Mouse (Mus musculus): Measurements from ENCODE around the gene Tmed6. TPM values are rescaled to one million over a fixed set of nuclear protein-coding genes. Genes with fewer than 3 reads are reported as not detected.
"Not testable (repeated sequence)": the region's sequence is repeated elsewhere in the genome, so short reads cannot be mapped to it uniquely, and the experiment has no call there.

The Tmed6 gene
- polyA plus RNA-seq, 1 experiment from 2014 or later = not detected

DNA sequence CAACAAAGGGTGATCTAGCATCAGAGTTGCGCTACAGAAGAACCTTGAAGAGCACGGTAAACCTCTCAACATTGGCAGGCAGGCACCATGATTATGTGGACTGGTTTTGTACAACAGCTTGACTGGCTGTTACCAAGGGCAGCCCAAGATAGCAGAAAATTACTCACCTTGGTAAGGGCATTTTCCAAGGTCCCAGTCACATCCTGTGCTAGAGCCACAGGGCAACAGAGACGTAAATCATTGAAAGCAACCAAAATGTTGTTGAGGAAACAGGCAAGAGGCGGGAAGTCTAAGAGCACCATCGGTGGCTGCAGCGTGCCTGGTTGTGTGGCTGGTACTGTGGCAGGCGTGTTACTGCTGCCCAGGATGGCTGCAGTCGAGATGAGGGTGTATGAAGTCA is 13.4 kb downstream of the Tmed6 start:
- no peaks in the 10 kb centered on the region for H3K9me3 ChIP-seq (replicated peaks)
- H3K4me1 ChIP-seq = peaks cover 35% of the 10 kb centered on the region
- H3K36me3 ChIP-seq = peaks cover 71% of the 10 kb centered on the region
- no peak for DNase-seq (ENCODE audit: low spot score)
- H3K27me3 ChIP-seq (ENCODE audit: low read depth, poor library complexity, severe bottlenecking) = no peaks in the 10 kb centered on the region
- 95% methylated on average over 8 of the region's 8 CpGs for WGBS
- H3K4me3 ChIP-seq = no peak overlapping the region
- H3K27ac ChIP-seq (replicated peaks) = no peak overlapping the region

- H3K4me1 ChIP-seq = peaks cover 26% of the 10 kb centered on the region
- WGBS = 92% methylated on average over 4 of the region's 4 CpGs
- H3K27me3 ChIP-seq (ENCODE audit: low read depth, poor library complexity, severe bottlenecking) = no peaks in the 10 kb centered on the region
- DNase-seq (ENCODE audit: low spot score) = no peak
- no peaks in the 10 kb centered on the region for H3K9me3 ChIP-seq (replicated peaks)
- H3K36me3 ChIP-seq = peaks cover 88% of the 10 kb centered on the region
- H3K27ac ChIP-seq (replicated peaks) = no peak overlapping the region
- peak overlapping the region; percentile 75; the same call in 1 of the 2 replicates for H3K4me3 ChIP-seq
Observed at GRCm38 (mm10) chr8:107049480-107049879, 16.0 kb downstream of the Tmed6 start.

DNA sequence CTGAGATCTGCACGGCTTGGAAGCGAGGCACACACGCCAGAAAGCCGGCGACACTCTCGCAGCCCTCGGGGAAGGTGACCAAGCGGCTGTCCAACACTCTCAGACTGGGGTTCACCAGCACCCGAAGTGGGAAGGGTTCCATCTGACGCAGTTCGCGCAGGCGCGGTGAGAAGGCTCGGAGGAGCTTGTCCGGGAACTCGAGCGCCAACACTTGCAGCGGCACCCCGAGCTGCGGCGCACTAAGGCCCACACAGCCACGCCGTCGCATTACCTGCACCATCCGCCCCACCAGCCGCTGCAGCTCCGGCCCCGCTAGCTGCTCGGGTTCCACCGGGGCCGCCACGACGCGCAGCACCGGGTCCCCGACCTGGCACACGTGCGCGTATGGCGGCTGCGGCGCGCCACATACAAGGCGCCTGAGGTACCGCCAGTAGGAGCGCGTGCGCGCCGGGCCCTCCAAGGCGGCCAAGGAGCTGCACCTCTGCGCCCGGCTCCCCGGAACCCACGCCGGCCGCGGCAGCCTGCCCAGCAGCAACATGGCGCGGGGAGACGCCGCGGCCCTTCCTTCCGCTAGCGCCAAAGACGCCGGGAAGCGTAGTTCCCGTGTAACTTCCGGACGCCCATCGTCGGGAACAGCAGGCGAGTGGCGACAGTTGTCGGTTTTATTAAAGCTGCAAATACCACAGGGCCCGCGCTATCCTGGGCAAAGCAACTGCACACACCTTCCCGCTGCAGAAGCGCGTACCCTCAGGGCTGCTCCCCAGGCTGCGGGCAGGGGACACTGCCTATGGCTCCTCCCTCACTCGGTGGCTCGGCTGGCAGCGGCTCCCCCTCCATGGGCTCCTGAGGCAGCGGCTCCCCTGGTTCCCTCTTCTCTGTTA is 17.1 kb downstream of the Tmed6 start, which contains the start of gene Pdf:
Gene Pdf, minus strand, starts transcription at position 554 of the 881 bp plus-strand sequence.
- Histone ChIP-seq H3K4me3 (peak within 1 kb of the TSS; percentile 75), H3K36me3 (peaks cover 88% of the 10 kb centered on the region)
- under 1% methylated on average over 87 of the region's 87 CpGs for WGBS

GRCm38 (mm10) chr8:107046976-107047375 is 18.5 kb downstream of the Tmed6 start:
- WGBS = 92% methylated on average over 5 of the region's 5 CpGs
- no peak overlapping the region for H3K27ac ChIP-seq (replicated peaks)
- peaks cover 26% of the 10 kb centered on the region for H3K4me1 ChIP-seq
- no peaks in the 10 kb centered on the region for H3K9me3 ChIP-seq (replicated peaks)
- DNase-seq (ENCODE audit: low spot score) = no peak
- peaks cover 88% of the 10 kb centered on the region for H3K36me3 ChIP-seq
- H3K27me3 ChIP-seq (ENCODE audit: low read depth, poor library complexity, severe bottlenecking) = no peaks in the 10 kb centered on the region
- H3K4me3 ChIP-seq = peak overlapping the region; percentile 75

More for the DNA sequence above, 17.1 kb downstream of the Tmed6 start, which contains the start of gene Pdf:
- peak; percentile 79 for DNase-seq (ENCODE audit: low spot score)
- Histone ChIP-seq H3K4me1 (peaks cover 26% of the 10 kb centered on the region), H3K27ac (replicated peaks) (peak within 1 kb of the TSS; percentile 89), H3K27me3 (ENCODE audit: low read depth, poor library complexity, severe bottlenecking) (no peaks in the 10 kb centered on the region), H3K9me3 (replicated peaks) (no peaks in the 10 kb centered on the region)

- 92% methylated on average over 6 of the region's 6 CpGs for WGBS
- H3K4me1 ChIP-seq = peaks cover 26% of the 10 kb centered on the region
- no peaks in the 10 kb centered on the region for H3K27me3 ChIP-seq (ENCODE audit: low read depth, poor library complexity, severe bottlenecking)
- H3K27ac ChIP-seq (replicated peaks) = no peak overlapping the region
- no peak overlapping the region for H3K4me3 ChIP-seq
- H3K36me3 ChIP-seq = peaks cover 88% of the 10 kb centered on the region
- no peak for DNase-seq (ENCODE audit: low spot score)
- H3K9me3 ChIP-seq (replicated peaks) = no peaks in the 10 kb centered on the region
Observed at GRCm38 (mm10) chr8:107045478-107045877, 20.0 kb downstream of the Tmed6 start.

- no peak overlapping the region for H3K27ac ChIP-seq (replicated peaks)
- 89% methylated on average over 7 of the region's 7 CpGs for WGBS
- H3K36me3 ChIP-seq = peaks cover 85% of the 10 kb centered on the region
- no peaks in the 10 kb centered on the region for H3K9me3 ChIP-seq (replicated peaks)
- no peaks in the 10 kb centered on the region for H3K27me3 ChIP-seq (ENCODE audit: low read depth, poor library complexity, severe bottlenecking)
- H3K4me3 ChIP-seq = no peak overlapping the region
- H3K4me1 ChIP-seq = no peaks in the 10 kb centered on the region
- no peak for DNase-seq (ENCODE audit: low spot score)
Observed at GRCm38 (mm10) chr8:107040632-107041031, 24.8 kb downstream of the Tmed6 start.

- no peak overlapping the region for H3K4me3 ChIP-seq
- H3K9me3 ChIP-seq (replicated peaks) = no peaks in the 10 kb centered on the region
- peaks cover 45% of the 10 kb centered on the region for H3K36me3 ChIP-seq
- peaks cover 25% of the 10 kb centered on the region for H3K4me1 ChIP-seq
- DNase-seq (ENCODE audit: low spot score) = no peak
- no peak overlapping the region for H3K27ac ChIP-seq (replicated peaks)
- H3K27me3 ChIP-seq (ENCODE audit: low read depth, poor library complexity, severe bottlenecking) = no peaks in the 10 kb centered on the region
- 95% methylated on average over 8 of the region's 8 CpGs for WGBS
Observed at GRCm38 (mm10) chr8:107036626-107037025, 28.8 kb downstream of the Tmed6 start.

GRCm38 (mm10) chr8:107035641-107036040 is 29.8 kb downstream of the Tmed6 start:
- WGBS = 89% methylated on average over 3 of the region's 3 CpGs
- peaks cover 35% of the 10 kb centered on the region for H3K36me3 ChIP-seq
- DNase-seq (ENCODE audit: low spot score) = no peak

DNA sequence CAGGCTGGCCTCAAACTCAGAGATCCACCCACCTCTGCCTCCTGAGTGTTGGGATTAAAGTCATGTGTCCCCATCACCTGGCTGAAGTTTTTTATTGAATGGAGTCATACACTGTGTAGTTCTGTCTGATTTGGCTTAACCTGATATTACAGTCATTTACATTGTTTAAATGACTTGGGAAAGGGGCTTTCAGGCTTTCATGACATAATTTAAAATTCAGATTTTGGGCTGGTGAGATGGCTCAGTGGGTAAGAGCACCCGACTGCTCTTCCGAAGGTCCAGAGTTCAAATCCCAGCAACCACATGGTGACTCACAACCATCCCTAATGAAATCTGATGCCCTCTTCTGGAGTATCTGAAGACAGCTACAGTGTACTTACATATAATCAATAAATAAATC is 31.8 kb downstream of the Tmed6 start:
- H3K4me3 ChIP-seq; DNase-seq (ENCODE audit: low spot score); H3K27ac ChIP-seq (replicated peaks); H3K9me3 ChIP-seq (replicated peaks); H3K27me3 ChIP-seq (ENCODE audit: low read depth, poor library complexity, severe bottlenecking): not testable (repeated sequence)
- WGBS = 90% methylated on average over 2 of the region's 2 CpGs
- Histone ChIP-seq H3K36me3 (peaks cover 15% of the 10 kb centered on the region), H3K4me1 (peaks cover 33% of the 10 kb centered on the region)

More at GRCm38 (mm10) chr8:107035641-107036040, 29.8 kb downstream of the Tmed6 start:
- no peaks in the 10 kb centered on the region for H3K27me3 ChIP-seq (ENCODE audit: low read depth, poor library complexity, severe bottlenecking)
- H3K4me3 ChIP-seq = no peak overlapping the region
- H3K9me3 ChIP-seq (replicated peaks) = no peaks in the 10 kb centered on the region
- H3K4me1 ChIP-seq = peaks cover 33% of the 10 kb centered on the region
- H3K27ac ChIP-seq (replicated peaks) = no peak overlapping the region

- Histone ChIP-seq H3K36me3 (peaks cover 5% of the 10 kb centered on the region), H3K9me3 (replicated peaks) (no peaks in the 10 kb centered on the region), H3K4me3 (peak overlapping the region; percentile 98), H3K27me3 (ENCODE audit: low read depth, poor library complexity, severe bottlenecking) (no peaks in the 10 kb centered on the region), H3K4me1 (peaks cover 33% of the 10 kb centered on the region), H3K27ac (replicated peaks) (peak overlapping the region; percentile 91)
- DNase-seq (ENCODE audit: low spot score) = no peak
- WGBS = under 1% methylated on average over 40 of the region's 40 CpGs
Observed at GRCm38 (mm10) chr8:107031577-107032090, 33.8 kb downstream of the Tmed6 start.

DNA sequence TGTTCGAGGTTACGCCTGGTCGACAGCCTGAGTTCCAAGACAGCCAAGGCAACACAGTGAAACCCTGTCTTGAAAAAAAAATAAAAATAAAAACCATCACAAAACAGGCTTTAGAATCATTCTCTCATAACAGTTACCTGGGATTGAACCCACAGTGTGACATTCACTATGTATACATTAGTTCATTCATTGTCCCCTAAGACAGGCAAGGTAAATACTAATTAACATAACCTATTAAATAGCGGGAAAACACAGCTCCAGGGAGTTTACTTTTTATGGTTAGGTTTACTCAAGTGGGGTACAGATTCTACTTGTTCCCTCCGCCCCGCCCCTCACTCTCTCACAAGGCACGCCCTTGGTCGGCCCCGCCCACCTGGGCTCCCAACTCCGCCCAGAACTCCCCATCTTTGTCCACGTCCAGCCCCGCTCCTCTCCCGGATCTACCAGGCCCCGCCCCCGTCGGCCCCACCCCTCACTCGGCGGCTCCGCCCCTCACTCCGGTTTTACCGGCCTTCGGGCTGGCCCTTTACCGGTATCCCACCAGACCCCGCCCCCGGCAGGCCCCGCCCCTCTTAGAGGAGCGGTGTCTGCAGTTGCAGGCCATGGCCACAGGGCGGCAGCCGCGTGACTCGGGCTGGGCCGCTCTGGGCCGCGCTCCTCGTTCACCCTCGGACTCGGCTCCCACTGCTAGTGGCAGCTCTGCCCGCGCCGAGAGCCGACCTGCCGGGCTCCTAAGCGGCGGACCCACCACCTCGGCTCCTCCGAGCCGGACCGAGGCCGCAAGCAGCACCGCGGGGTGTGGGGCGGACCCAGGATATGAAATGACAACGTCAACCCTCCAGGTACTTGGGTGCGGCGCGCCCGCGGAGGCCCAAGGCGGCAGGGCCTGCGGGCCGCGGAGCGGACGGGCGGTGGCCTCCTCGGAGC is 34.5 kb downstream of the Tmed6 start, which contains the start of gene Vps4a:
Gene Vps4a, plus strand, starts transcription at position 573 of the 927 bp plus-strand sequence.
- WGBS = 5% methylated on average over 65 of the region's 66 CpGs
- H3K9me3 ChIP-seq (replicated peaks) = no peaks in the 10 kb centered on the region
- H3K4me1 ChIP-seq = peaks cover 33% of the 10 kb centered on the region
- H3K4me3 ChIP-seq = peak within 1 kb of the TSS; percentile 98
- H3K27ac ChIP-seq (replicated peaks) = peak within 1 kb of the TSS; percentile 91
- peak; percentile 96 for DNase-seq (ENCODE audit: low spot score)
- H3K36me3 ChIP-seq = no peaks in the 10 kb centered on the region
- no peaks in the 10 kb centered on the region for H3K27me3 ChIP-seq (ENCODE audit: low read depth, poor library complexity, severe bottlenecking)

GRCm38 (mm10) chr8:107030058-107030457 is 35.4 kb downstream of the Tmed6 start:
- Histone ChIP-seq H3K4me3 (no peak overlapping the region), H3K36me3 (no peaks in the 10 kb centered on the region)

More at GRCm38 (mm10) chr8:107030058-107030457, 35.4 kb downstream of the Tmed6 start:
- H3K9me3 ChIP-seq (replicated peaks) = no peaks in the 10 kb centered on the region
- no peak for DNase-seq (ENCODE audit: low spot score)
- 85% methylated on average over 5 of the region's 5 CpGs for WGBS
- no peak overlapping the region for H3K27ac ChIP-seq (replicated peaks)
- peaks cover 33% of the 10 kb centered on the region for H3K4me1 ChIP-seq
- H3K27me3 ChIP-seq (ENCODE audit: low read depth, poor library complexity, severe bottlenecking) = no peaks in the 10 kb centered on the region
